Mouse (Mus musculus) bone marrow macrophage, adult 2 months (primary cell): ENCODE measurements around the gene Pcdh7.

Experiments
- CTCF ChIP-seq: IDR thresholded peaks from 2 replicates; pipeline ENCODE4 v1.5.1; 2012; ENCODE audit warnings: low read depth, mild to moderate bottlenecking, low read length, moderate library complexity
- POLR2A ChIP-seq: IDR thresholded peaks from 2 replicates; pipeline ENCODE4 v1.6.1; 2012; ENCODE audit warnings: mild to moderate bottlenecking, low read depth, low read length, borderline replicate concordance

- no peak for TF ChIP-seq CTCF
- no peak for TF ChIP-seq POLR2A
Observed at GRCm38 (mm10) chr5:57796337-57796736, 78.6 kb downstream of the Pcdh7 start.
